26 mouse cellular contexts compared by ENCODE assay signal in genomic region chr9:120424567-120424966, GRCm38 (mm10).
"Had no signal": no experiment of that assay in that cellular context is flagged by ENCODE, and none has a peak within 500 bp of the region (broad histone marks: within the 10 kb centered on the region; RNA-seq: fewer than 3 reads in every experiment).

No protein-coding gene starts in this region.

- ATAC-seq: forebrain, postnatal 0 days; inflammation-experienced regulatory T-cells, adult 6 months had no signal

- H3K4me1 ChIP-seq: heart, embryonic 15.5 days; hindbrain, embryonic 10.5 days; hindbrain, embryonic 12.5 days; hindbrain, embryonic 15.5 days; kidney, embryonic 15.5 days; limb, embryonic 13.5 days; limb, embryonic 15.5 days had no signal

- H3K9me3 ChIP-seq: heart, embryonic 13.5 days; heart, embryonic 15.5 days; hindbrain, embryonic 10.5 days; hindbrain, embryonic 12.5 days; hindbrain, embryonic 15.5 days; kidney, embryonic 15.5 days; limb, embryonic 13.5 days; limb, embryonic 15.5 days had no signal

- H3K27me3 ChIP-seq: heart, embryonic 15.5 days; hindbrain, embryonic 12.5 days; hindbrain, embryonic 15.5 days; kidney, embryonic 15.5 days; limb, embryonic 13.5 days; limb, embryonic 15.5 days had no signal

- DNase-seq: forebrain, postnatal 0 days; gastrocnemius, postnatal 14 days; gastrocnemius, postnatal 36 days; heart, adult 11 months; heart, adult 2 months; heart, postnatal 14 days; heart, postnatal 36 days; kidney, adult 11 months; kidney, adult 2 months; kidney, adult 9 months; kidney, postnatal 14 days; kidney, postnatal 36 days; layer of hippocampus, adult 9-11 months; layer of hippocampus, postnatal 36 days; left cerebral cortex, postnatal 4 days had no signal

- H3K27ac ChIP-seq: heart, adult 2 months; heart, embryonic 13.5 days; heart, embryonic 15.5 days; hindbrain, embryonic 10.5 days; hindbrain, embryonic 12.5 days; hindbrain, embryonic 15.5 days; kidney, embryonic 15.5 days; kidney, postnatal 0 days; limb, embryonic 13.5 days; limb, embryonic 15.5 days had no signal

- H3K36me3 ChIP-seq: heart, embryonic 13.5 days; heart, embryonic 15.5 days; hindbrain, embryonic 10.5 days; hindbrain, embryonic 12.5 days; hindbrain, embryonic 15.5 days; kidney, embryonic 15.5 days; limb, embryonic 13.5 days; limb, embryonic 15.5 days had no signal

- H3K4me3 ChIP-seq: heart, adult 2 months; heart, embryonic 13.5 days; heart, embryonic 15.5 days; hindbrain, embryonic 10.5 days; hindbrain, embryonic 12.5 days; hindbrain, embryonic 15.5 days; kidney, embryonic 15.5 days; limb, embryonic 13.5 days; limb, embryonic 15.5 days had no signal

- H3K4me2 ChIP-seq: heart, embryonic 11.5 days; heart, embryonic 13.5 days; heart, embryonic 15.5 days; hindbrain, embryonic 12.5 days; hindbrain, embryonic 15.5 days; kidney, embryonic 15.5 days; limb, embryonic 13.5 days; limb, embryonic 15.5 days had no signal

- H3K9ac ChIP-seq: forebrain, postnatal 0 days; heart, embryonic 13.5 days; heart, embryonic 15.5 days; hindbrain, embryonic 12.5 days; hindbrain, embryonic 15.5 days; kidney, embryonic 15.5 days; limb, embryonic 13.5 days; limb, embryonic 15.5 days had no signal
